Mouse (Mus musculus): ENCODE data around the gene Gm10135. TPM values are rescaled to one million over a fixed set of nuclear protein-coding genes. Genes with fewer than 3 reads are reported as not detected.

Gm10135 gene
- polyA plus RNA-seq (2014; fragmentation: Illumina TruSeq; extraction: RNeasy Lipid Tissue Mini Kit (QIAGEN cat#74804); ENCODE audit: low read depth, low replicate concordance): not detected

DNA sequence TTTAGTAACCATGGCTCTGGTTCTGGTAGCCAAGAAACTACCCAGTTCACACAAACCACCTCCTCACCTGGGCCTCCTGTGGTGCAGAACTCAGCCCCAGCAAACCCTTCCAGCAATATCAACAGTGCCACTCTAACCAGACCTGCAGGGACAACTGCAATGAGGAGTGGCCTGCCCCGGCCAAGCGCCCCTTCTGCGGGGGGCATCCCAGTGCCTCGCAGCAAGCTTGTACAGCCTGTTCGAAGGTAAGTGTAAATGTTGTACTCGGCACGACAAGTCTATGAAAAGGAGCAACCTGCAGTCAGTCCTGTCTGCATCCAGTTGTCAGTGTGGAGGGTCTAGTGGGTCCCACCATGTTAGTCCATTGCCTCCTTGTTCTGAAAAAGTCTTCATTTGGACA, at the start of gene Gm10135:
TSS of gene Gm10135 (minus strand) at position 101 of the 400 bp plus-strand sequence.

DNA sequence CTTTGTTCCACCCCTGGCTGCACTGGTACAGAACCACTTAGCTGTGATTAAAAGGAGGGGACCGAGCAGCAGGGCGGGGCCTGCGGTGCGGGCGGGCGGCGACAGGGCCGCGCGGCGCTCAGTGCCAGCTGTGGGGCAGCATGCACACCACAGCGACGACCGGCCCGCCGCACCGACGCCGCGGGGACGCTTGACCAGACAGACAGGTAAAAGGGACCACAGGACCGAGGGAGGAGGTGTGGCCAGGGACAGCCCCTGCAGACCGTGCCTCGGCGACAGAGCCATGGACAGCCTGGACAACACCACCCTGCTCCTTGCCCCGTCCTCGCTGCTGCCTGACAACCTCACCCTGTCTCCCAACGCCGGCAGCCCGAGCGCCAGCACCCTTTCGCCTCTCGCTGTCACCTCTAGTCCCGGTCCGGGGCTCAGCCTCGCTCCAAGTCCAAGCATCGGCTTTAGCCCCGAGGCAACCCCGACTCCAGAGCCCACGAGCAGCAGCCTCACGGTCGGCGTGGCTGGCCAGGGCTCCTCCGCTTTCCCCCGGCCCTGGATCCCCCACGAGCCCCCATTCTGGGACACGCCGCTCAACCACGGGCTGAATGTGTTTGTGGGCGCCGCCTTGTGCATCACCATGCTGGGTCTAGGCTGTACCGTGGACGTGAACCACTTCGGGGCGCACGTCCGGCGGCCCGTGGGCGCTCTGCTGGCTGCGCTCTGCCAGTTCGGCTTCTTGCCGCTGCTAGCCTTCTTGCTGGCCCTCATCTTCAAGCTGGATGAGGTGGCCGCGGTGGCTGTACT, 32.5 kb upstream of the Gm10135 start, which contains the start of gene Slc10a4:
TSS of gene Slc10a4 (plus strand) at position 100 of the 798 bp plus-strand sequence.

Other genes starting within 250 kb of the Gm10135 start
- 0.52 TPM for gene Txk, start 221.9 kb downstream of the Gm10135 start, polyA plus RNA-seq (2014; fragmentation: Illumina TruSeq; extraction: RNeasy Lipid Tissue Mini Kit (QIAGEN cat#74804); ENCODE audit: low read depth, low replicate concordance)
- gene Tec, start 106.2 kb downstream of the Gm10135 start, polyA plus RNA-seq (2014; fragmentation: Illumina TruSeq; extraction: RNeasy Lipid Tissue Mini Kit (QIAGEN cat#74804); ENCODE audit: low read depth, low replicate concordance): 8.1 TPM
- 27.7 TPM for gene Slain2, start 60.4 kb downstream of the Gm10135 start, polyA plus RNA-seq (2014; fragmentation: Illumina TruSeq; extraction: RNeasy Lipid Tissue Mini Kit (QIAGEN cat#74804); ENCODE audit: low read depth, low replicate concordance)
- not detected for gene Slc10a4, start 32.2 kb upstream of the Gm10135 start, polyA plus RNA-seq (2014; fragmentation: Illumina TruSeq; extraction: RNeasy Lipid Tissue Mini Kit (QIAGEN cat#74804); ENCODE audit: low read depth, low replicate concordance)